Mouse (Mus musculus): ENCODE data around the gene Adssl1. TPM values are rescaled to one million over a fixed set of nuclear protein-coding genes. Genes with fewer than 3 reads are reported as not detected.

Adssl1 gene
- total and polyA plus RNA-seq, 3 experiments, result 10.2 to 29.4 (median 10.7) TPM

GRCm38 (mm10) chr12:112596891-112597500 is 22.8 kb upstream of the Adssl1 start:
- no peak overlapping the region for H3K27ac ChIP-seq (ENCODE audit: insufficient read depth, low read depth)
- DNase-seq (ENCODE audit: extremely low read depth), result no peak
- H3K9me3 ChIP-seq (replicated peaks; ENCODE audit: low read length), result no peaks in the 10 kb centered on the region
- no peak overlapping the region for H3K9ac ChIP-seq (ENCODE audit: insufficient read depth, low read depth)
- dilution Hi-C loops (cut with MboI; ENCODE audit: extremely low pct_ligation_motif_present, extremely low pct_unique_long_range_greater_than_20kb, low sequenced_read_pairs) (no loop called here), in situ Hi-C loops (cut with MboI; ENCODE audit: low pct_ligation_motif_present, low pct_unique_long_range_greater_than_20kb, low sequenced_read_pairs) (loop anchor here (5.0 kb wide), 1 partner anchor 35 kb away; no protein-coding TSS in a partner anchor)
- no peaks in the 10 kb centered on the region for H3K27me3 ChIP-seq (replicated peaks)
- TF ChIP-seq ZC3H11A (IDR thresholded peaks at IDR 0.05; ENCODE audit: low read depth, low read length) (no peak), GABPA (IDR thresholded peaks at IDR 0.05; ENCODE audit: insufficient replicate concordance, low read depth, low read length) (no peak), TCF12 (IDR thresholded peaks at IDR 0.05; ENCODE audit: low read depth, low read length) (no peak), EP300 (IDR thresholded peaks at IDR 0.05; ENCODE audit: low read length) (no peak), JUND (conservative IDR thresholded peaks at IDR 0.05; ENCODE audit: low read depth, low read length) (no peak), NELFE (IDR thresholded peaks at IDR 0.05; ENCODE audit: low read depth, low read length) (no peak), IRF4 (IDR thresholded peaks at IDR 0.05; ENCODE audit: low read depth, low read length) (no peak), USF1 (IDR thresholded peaks at IDR 0.05; ENCODE audit: low read depth, low read length) (no peak), ZNF384 (IDR thresholded peaks at IDR 0.05; ENCODE audit: low read depth, low read length) (no peak), UBTF (IDR thresholded peaks at IDR 0.05; ENCODE audit: low read depth, low read length) (no peak), ETS1 (conservative IDR thresholded peaks at IDR 0.05; ENCODE audit: low read depth, low read length) (no peak)
- no peak overlapping the region for H3K4me2 ChIP-seq (ENCODE audit: insufficient read depth, low read depth, poor library complexity, severe bottlenecking)
- peaks cover 67% of the 10 kb centered on the region for H3K79me2 ChIP-seq (replicated peaks; ENCODE audit: control insufficient read depth, extremely low read depth, insufficient read depth, poor library complexity, severe bottlenecking)
- no peak overlapping the region for H3K4me3 ChIP-seq (replicated peaks in 1 of 3; ENCODE audit: low read depth in 2 of 3, low read length in 2 of 3, poor library complexity in 1 of 3)
- H3K4me1 ChIP-seq (ENCODE audit: control insufficient read depth in 1 of 2, insufficient read depth in 2 of 2), result peaks cover 56 to 90% of the 10 kb centered on the region in 2 experiments
- peaks cover 25 to 94% of the 10 kb centered on the region in 2 experiments for H3K36me3 ChIP-seq (replicated peaks in 1 of 2; ENCODE audit: control insufficient read depth in 1 of 2, insufficient read depth in 1 of 2, low read length in 1 of 2)

- DNase-seq (ENCODE audit: extremely low read depth), result no peak
- peaks cover 50 to 90% of the 10 kb centered on the region in 2 experiments for H3K4me1 ChIP-seq (ENCODE audit: control insufficient read depth in 1 of 2, insufficient read depth in 2 of 2)
Measured at GRCm38 (mm10) chr12:112597618-112598017, 22.2 kb upstream of the Adssl1 start.

GRCm38 (mm10) chr12:112599198-112599597 is 20.6 kb upstream of the Adssl1 start:
- Histone ChIP-seq H3K4me1 (ENCODE audit: control insufficient read depth in 1 of 2, insufficient read depth in 2 of 2) (peaks cover 36 to 89% of the 10 kb centered on the region in 2 experiments), H3K27ac (ENCODE audit: insufficient read depth, low read depth) (peak overlapping the region; percentile 31; the same call in 1 of the 2 replicates), H3K79me2 (replicated peaks; ENCODE audit: control insufficient read depth, extremely low read depth, insufficient read depth, poor library complexity, severe bottlenecking) (peaks cover 49% of the 10 kb centered on the region), H3K4me2 (ENCODE audit: insufficient read depth, low read depth, poor library complexity, severe bottlenecking) (no peak overlapping the region), H3K36me3 (replicated peaks in 1 of 2; ENCODE audit: control insufficient read depth in 1 of 2, insufficient read depth in 1 of 2, low read length in 1 of 2) (peaks cover 47 to 98% of the 10 kb centered on the region in 2 experiments), H3K9ac (ENCODE audit: insufficient read depth, low read depth) (no peak overlapping the region), H3K4me3 (replicated peaks in 1 of 3; ENCODE audit: low read depth in 2 of 3, low read length in 2 of 3, poor library complexity in 1 of 3) (no peak overlapping the region), H3K9me3 (replicated peaks; ENCODE audit: low read length) (no peaks in the 10 kb centered on the region), H3K27me3 (replicated peaks) (no peaks in the 10 kb centered on the region)
- dilution Hi-C loops (cut with MboI; ENCODE audit: extremely low pct_ligation_motif_present, extremely low pct_unique_long_range_greater_than_20kb, low sequenced_read_pairs), result no loop called here
- in situ Hi-C loops (cut with MboI; ENCODE audit: low pct_ligation_motif_present, low pct_unique_long_range_greater_than_20kb, low sequenced_read_pairs), result loop anchor here (5.0 kb wide), 1 partner anchor 37 kb away; no protein-coding TSS in a partner anchor
- no peak for TF ChIP-seq ZNF384 (IDR thresholded peaks at IDR 0.05; ENCODE audit: low read depth, low read length)
- no peak for TF ChIP-seq HCFC1 (IDR thresholded peaks at IDR 0.05; ENCODE audit: low read depth, low read length)
- no peak for DNase-seq (ENCODE audit: extremely low read depth)

More at GRCm38 (mm10) chr12:112597618-112598017, 22.2 kb upstream of the Adssl1 start:
- dilution Hi-C loops (cut with MboI; ENCODE audit: extremely low pct_ligation_motif_present, extremely low pct_unique_long_range_greater_than_20kb, low sequenced_read_pairs), result no loop called here
- H3K9me3 ChIP-seq (replicated peaks; ENCODE audit: low read length), result no peaks in the 10 kb centered on the region
- in situ Hi-C loops (cut with MboI; ENCODE audit: low pct_ligation_motif_present, low pct_unique_long_range_greater_than_20kb, low sequenced_read_pairs), result loop anchor here (5.0 kb wide), 1 partner anchor 35 kb away; no protein-coding TSS in a partner anchor
- H3K27me3 ChIP-seq (replicated peaks), result no peaks in the 10 kb centered on the region
- no peak overlapping the region for H3K4me3 ChIP-seq (replicated peaks in 1 of 3; ENCODE audit: low read depth in 2 of 3, low read length in 2 of 3, poor library complexity in 1 of 3)
- peaks cover 62% of the 10 kb centered on the region for H3K79me2 ChIP-seq (replicated peaks; ENCODE audit: control insufficient read depth, extremely low read depth, insufficient read depth, poor library complexity, severe bottlenecking)
- peaks cover 31 to 94% of the 10 kb centered on the region in 2 experiments for H3K36me3 ChIP-seq (replicated peaks in 1 of 2; ENCODE audit: control insufficient read depth in 1 of 2, insufficient read depth in 1 of 2, low read length in 1 of 2)
- H3K4me2 ChIP-seq (ENCODE audit: insufficient read depth, low read depth, poor library complexity, severe bottlenecking), result no peak overlapping the region
- H3K9ac ChIP-seq (ENCODE audit: insufficient read depth, low read depth), result no peak overlapping the region
- no peak overlapping the region for H3K27ac ChIP-seq (ENCODE audit: insufficient read depth, low read depth)
- TF ChIP-seq PAX5 (IDR thresholded peaks at IDR 0.05; ENCODE audit: low read length), result no peak
